Mouse (Mus musculus): ENCODE measurements around the gene Rplp1.

GRCm38 (mm10) chr9:61898401-61898800 lies 15.9 kb downstream of the Rplp1 start:
- peak; percentile 87 for TF ChIP-seq CTCF (IDR thresholded peaks at IDR 0.05; ENCODE audit: control insufficient read depth, insufficient read depth, insufficient replicate concordance, low read depth, low read length)
- no peak for TF ChIP-seq POLR2A (IDR thresholded peaks at IDR 0.05; ENCODE audit: control insufficient read depth, low read depth, low read length)

Data from testis, adult 2 months (tissue).